Mouse (Mus musculus): ENCODE measurements at regions not wholly inside any gene's neighbourhood (a gene's known extent, or its start where the extent isn't known, plus 50 kb on each side); places are given as distances from the start of the nearest gene placed in this dataset.

- no peaks in the 10 kb centered on the region for H3K36me3 ChIP-seq (ENCODE audit: control insufficient read depth, insufficient read depth, low read length)
- no peak overlapping the region for H3K4me2 ChIP-seq
- H3K9ac ChIP-seq (ENCODE audit: low read depth, low read length): no peak overlapping the region
- H3K9me3 ChIP-seq (replicated peaks; ENCODE audit: control insufficient read depth, low read length): no peaks in the 10 kb centered on the region
- H3K27ac ChIP-seq (ENCODE audit: low read depth, low read length): no peak overlapping the region
- 65% methylated on average over 3 of the region's 3 CpGs for WGBS (ENCODE audit: insufficient replicate concordance)
- H3K4me3 ChIP-seq (ENCODE audit: low read depth, low read length): no peak overlapping the region
- H3K27me3 ChIP-seq (ENCODE audit: control insufficient read depth, insufficient read depth, low read length): no peaks in the 10 kb centered on the region
- no peak for ATAC-seq (replicated peaks; ENCODE audit: insufficient number of reproducible peaks, low FRiP score, low TSS enrichment)
- no peaks in the 10 kb centered on the region for H3K4me1 ChIP-seq (ENCODE audit: control insufficient read depth, insufficient read depth, low read length)
These were observed 163.5 kb upstream of the Kcnh7 start for GRCm38 (mm10) chr2:63347562-63347961.

- no peaks in the 10 kb centered on the region for H3K36me3 ChIP-seq (ENCODE audit: control insufficient read depth, insufficient read depth, low read length)
- no peak overlapping the region for H3K9ac ChIP-seq (ENCODE audit: low read depth, low read length)
- WGBS (ENCODE audit: insufficient replicate concordance): 82% methylated on average over 4 of the region's 4 CpGs
- no peaks in the 10 kb centered on the region for H3K27me3 ChIP-seq (ENCODE audit: control insufficient read depth, insufficient read depth, low read length)
- H3K9me3 ChIP-seq (replicated peaks; ENCODE audit: control insufficient read depth, low read length): no peaks in the 10 kb centered on the region
- H3K4me1 ChIP-seq (ENCODE audit: control insufficient read depth, insufficient read depth, low read length): no peaks in the 10 kb centered on the region
- H3K4me2 ChIP-seq: no peak overlapping the region
- H3K4me3 ChIP-seq (ENCODE audit: low read depth, low read length): no peak overlapping the region
- H3K27ac ChIP-seq (ENCODE audit: low read depth, low read length): no peak overlapping the region
- ATAC-seq (replicated peaks; ENCODE audit: insufficient number of reproducible peaks, low FRiP score, low TSS enrichment): no peak
These were observed 142.7 kb upstream of the Kcnh7 start for GRCm38 (mm10) chr2:63326750-63327149.

- ATAC-seq (replicated peaks; ENCODE audit: insufficient number of reproducible peaks, low FRiP score, low TSS enrichment): no peak
- Histone ChIP-seq H3K36me3 (ENCODE audit: control insufficient read depth, insufficient read depth, low read length) (no peaks in the 10 kb centered on the region), H3K4me3 (ENCODE audit: low read depth, low read length) (no peak overlapping the region), H3K4me1 (ENCODE audit: control insufficient read depth, insufficient read depth, low read length) (no peaks in the 10 kb centered on the region), H3K27me3 (ENCODE audit: control insufficient read depth, insufficient read depth, low read length) (peaks cover 18% of the 10 kb centered on the region; the same call in 1 of the 2 replicates), H3K9me3 (replicated peaks; ENCODE audit: control insufficient read depth, low read length) (no peaks in the 10 kb centered on the region), H3K27ac (ENCODE audit: low read depth, low read length) (no peak overlapping the region), H3K9ac (ENCODE audit: low read depth, low read length) (no peak overlapping the region), H3K4me2 (no peak overlapping the region)
These were observed 96.8 kb upstream of the Kcnh7 start for GRCm38 (mm10) chr2:63280911-63281310.

GRCm38 (mm10) chr2:63273799-63274203 lies 89.7 kb upstream of the Kcnh7 start:
- Histone ChIP-seq H3K36me3 (ENCODE audit: control insufficient read depth, insufficient read depth, low read length) (no peaks in the 10 kb centered on the region), H3K4me3 (ENCODE audit: low read depth, low read length) (no peak overlapping the region), H3K27ac (ENCODE audit: low read depth, low read length) (no peak overlapping the region), H3K9ac (ENCODE audit: low read depth, low read length) (no peak overlapping the region), H3K27me3 (ENCODE audit: control insufficient read depth, insufficient read depth, low read length) (peaks cover 13% of the 10 kb centered on the region; the same call in 1 of the 2 replicates), H3K4me2 (no peak overlapping the region), H3K4me1 (ENCODE audit: control insufficient read depth, insufficient read depth, low read length) (peaks cover 13% of the 10 kb centered on the region; the same call in 1 of the 2 replicates), H3K9me3 (replicated peaks; ENCODE audit: control insufficient read depth, low read length) (no peaks in the 10 kb centered on the region)
- ATAC-seq (replicated peaks; ENCODE audit: insufficient number of reproducible peaks, low FRiP score, low TSS enrichment): peak; percentile 93
- 6% methylated on average over 3 of the region's 3 CpGs for WGBS (ENCODE audit: insufficient replicate concordance)

GRCm38 (mm10) chr2:63246091-63246612 lies 62.1 kb upstream of the Kcnh7 start:
- Histone ChIP-seq H3K9ac (ENCODE audit: low read depth, low read length) (no peak overlapping the region), H3K4me2 (no peak overlapping the region), H3K27ac (ENCODE audit: low read depth, low read length) (no peak overlapping the region), H3K36me3 (ENCODE audit: control insufficient read depth, insufficient read depth, low read length) (no peaks in the 10 kb centered on the region), H3K4me1 (ENCODE audit: control insufficient read depth, insufficient read depth, low read length) (no peaks in the 10 kb centered on the region), H3K4me3 (ENCODE audit: low read depth, low read length) (no peak overlapping the region), H3K9me3 (replicated peaks; ENCODE audit: control insufficient read depth, low read length) (no peaks in the 10 kb centered on the region), H3K27me3 (ENCODE audit: control insufficient read depth, insufficient read depth, low read length) (no peaks in the 10 kb centered on the region)
- WGBS (ENCODE audit: insufficient replicate concordance): 88% methylated on average over 4 of the region's 4 CpGs
- ATAC-seq (replicated peaks; ENCODE audit: insufficient number of reproducible peaks, low FRiP score, low TSS enrichment): no peak

- H3K27me3 ChIP-seq (ENCODE audit: control insufficient read depth, insufficient read depth, low read length): no peaks in the 10 kb centered on the region
- WGBS (ENCODE audit: insufficient replicate concordance): 75% methylated on average over 3 of the region's 3 CpGs
- H3K9me3 ChIP-seq (replicated peaks; ENCODE audit: control insufficient read depth, low read length): no peaks in the 10 kb centered on the region
- no peak overlapping the region for H3K27ac ChIP-seq (ENCODE audit: low read depth, low read length)
- no peak overlapping the region for H3K9ac ChIP-seq (ENCODE audit: low read depth, low read length)
- H3K4me2 ChIP-seq: no peak overlapping the region
- no peaks in the 10 kb centered on the region for H3K36me3 ChIP-seq (ENCODE audit: control insufficient read depth, insufficient read depth, low read length)
- H3K4me3 ChIP-seq (ENCODE audit: low read depth, low read length): no peak overlapping the region
- no peaks in the 10 kb centered on the region for H3K4me1 ChIP-seq (ENCODE audit: control insufficient read depth, insufficient read depth, low read length)
- no peak for ATAC-seq (replicated peaks; ENCODE audit: insufficient number of reproducible peaks, low FRiP score, low TSS enrichment)
These were observed 55.2 kb upstream of the Kcnh7 start for GRCm38 (mm10) chr2:63239326-63239725.

Measured in heart, embryonic 11.5 days (tissue).